Mouse (Mus musculus) MEL-GATA-1-ER (cell line): ENCODE measurements at regions not wholly inside any gene's neighbourhood (a gene's known extent, or its start where the extent isn't known, plus 50 kb on each side); places are given as distances from the start of the nearest gene placed in this dataset.

ENCODE experiments used
- DNase-seq: peaks from one replicate; pipeline ENCODE4 v3.0.0-alpha.2; 2012; ENCODE audit warnings: low read depth; ENCODE audit errors: extremely low read depth

- DNase-seq = peak; percentile 57
Measured at GRCm38 (mm10) chr15:41154551-41155151, 1020.5 kb downstream of the 9330182O14Rik start.

- DNase-seq = no peak
Measured at GRCm38 (mm10) chr15:41155169-41155638, 1021.0 kb downstream of the 9330182O14Rik start.

GRCm38 (mm10) chr15:41157802-41158201, 1023.6 kb downstream of the 9330182O14Rik start:
- DNase-seq = no peak

- DNase-seq = no peak
Measured at GRCm38 (mm10) chr15:41162268-41162667, 1028.1 kb downstream of the 9330182O14Rik start.

GRCm38 (mm10) chr15:41162793-41163192, 1028.6 kb downstream of the 9330182O14Rik start:
- DNase-seq = peak; percentile 61

- DNase-seq = peak; percentile 80
Measured at GRCm38 (mm10) chr15:41163643-41164358, 1029.6 kb downstream of the 9330182O14Rik start.

- DNase-seq = no peak
Measured at GRCm38 (mm10) chr15:41165534-41165933, 1031.4 kb downstream of the 9330182O14Rik start.

- DNase-seq = no peak
Measured at GRCm38 (mm10) chr15:41190792-41191191, 1056.6 kb downstream of the 9330182O14Rik start.

GRCm38 (mm10) chr15:41193240-41193639, 1059.1 kb downstream of the 9330182O14Rik start:
- peak; percentile 5 for DNase-seq

- DNase-seq = no peak
Measured at GRCm38 (mm10) chr15:41223801-41224200, 1089.6 kb downstream of the 9330182O14Rik start.

GRCm38 (mm10) chr15:41232406-41233060, 1098.4 kb downstream of the 9330182O14Rik start:
- DNase-seq = no peak
